Mouse (Mus musculus): ENCODE results near the gene Coro1c.

- TF ChIP-seq CTCF (IDR thresholded peaks at IDR 0.05): peak; percentile 67
- TF ChIP-seq EP300 (IDR thresholded peaks at IDR 0.05): no peak
These were observed 47.3 kb downstream of the Coro1c start for GRCm38 (mm10) chr5:113861294-113861693.

Data from lung, postnatal 0 days (tissue).